Mouse (Mus musculus) cerebellum, adult (tissue): Measurements from ENCODE around the gene Mzf1.
"Not testable (repeated sequence)": the region's sequence is repeated elsewhere in the genome, so short reads cannot be mapped to it uniquely, and the experiment has no call there.

Experiments
- ATAC-seq: cut with Nextera tagmentation; 2 replicates; pipeline ENCODE4 v1.9.2; 2017; ENCODE audit warnings: mild to moderate bottlenecking, moderate library complexity, mixed read lengths; ENCODE audit not compliant: insufficient number of reproducible peaks, low FRiP score, low TSS enrichment

The Mzf1 gene

GRCm38 (mm10) chr7:13054287-13055010 lies at the start of gene Mzf1:
Gene Mzf1, minus strand, starts transcription at chr7:13054764.
- peak; percentile 95 for ATAC-seq

- no peak for ATAC-seq
These were observed 40.5 kb upstream of the Mzf1 start, which contains the start of gene Vmn1r85 for GRCm38 (mm10) chr7:13095073-13095472. Gene Vmn1r85, minus strand, starts transcription at chr7:13095173.

GRCm38 (mm10) chr7:13072293-13072692 lies 17.7 kb upstream of the Mzf1 start:
- no peak for ATAC-seq

GRCm38 (mm10) chr7:13063399-13063798 lies 8.8 kb upstream of the Mzf1 start:
- not testable (repeated sequence) for ATAC-seq

GRCm38 (mm10) chr7:13059536-13059935 lies 5.0 kb upstream of the Mzf1 start:
- ATAC-seq, result no peak

- no peak for ATAC-seq
These were observed 2.5 kb upstream of the Mzf1 start for GRCm38 (mm10) chr7:13056913-13057700.

DNA sequence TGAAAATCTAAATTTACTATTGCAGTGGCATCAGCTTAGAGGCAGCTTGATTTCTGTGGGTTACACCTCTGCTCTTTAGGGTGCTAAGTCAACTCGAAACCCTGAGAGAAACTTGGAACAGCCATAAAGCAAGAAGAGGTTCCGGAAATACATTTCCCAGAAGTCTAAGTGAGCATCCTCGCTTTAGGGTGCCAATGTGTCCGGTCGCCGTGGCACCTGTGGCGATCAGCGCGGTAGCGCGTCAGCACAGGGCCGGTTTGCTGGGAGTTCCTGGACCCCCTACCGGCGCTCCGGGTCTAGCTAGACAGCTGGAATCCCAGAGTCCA lies 640 bp downstream of the Mzf1 start:
- no peak; the same call in 1 of the 2 replicates for ATAC-seq

DNA sequence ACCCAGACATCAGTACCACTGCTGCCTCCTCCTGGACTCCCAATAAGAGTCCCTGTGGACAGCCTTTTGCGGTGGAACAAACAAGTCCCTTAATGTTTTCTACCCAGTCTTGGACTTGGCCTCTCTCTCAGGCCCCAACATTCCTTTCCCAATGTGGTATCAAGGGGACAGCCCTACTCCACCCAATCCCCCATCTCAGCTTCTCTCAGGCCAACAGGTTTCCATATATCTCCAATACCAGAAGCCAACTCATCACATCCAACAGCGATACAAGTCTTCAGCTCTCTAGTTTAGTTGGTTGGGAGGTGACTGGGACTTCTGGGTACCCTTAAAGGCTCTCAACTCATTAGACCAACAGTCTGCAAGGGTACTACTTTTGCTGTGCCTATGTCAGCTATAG lies 1.1 kb downstream of the Mzf1 start:
- ATAC-seq, result no peak

- no peak for ATAC-seq
These were observed 1.6 kb downstream of the Mzf1 start for GRCm38 (mm10) chr7:13053001-13053400.

GRCm38 (mm10) chr7:13046084-13046483 lies 8.5 kb downstream of the Mzf1 start:
- ATAC-seq, result no peak

GRCm38 (mm10) chr7:13044254-13044625 lies 10.3 kb downstream of the Mzf1 start:
- ATAC-seq, result peak; percentile 16; the same call in 1 of the 2 replicates

- ATAC-seq, result peak; percentile 53
These were observed 10.9 kb downstream of the Mzf1 start for GRCm38 (mm10) chr7:13043445-13044253.

DNA sequence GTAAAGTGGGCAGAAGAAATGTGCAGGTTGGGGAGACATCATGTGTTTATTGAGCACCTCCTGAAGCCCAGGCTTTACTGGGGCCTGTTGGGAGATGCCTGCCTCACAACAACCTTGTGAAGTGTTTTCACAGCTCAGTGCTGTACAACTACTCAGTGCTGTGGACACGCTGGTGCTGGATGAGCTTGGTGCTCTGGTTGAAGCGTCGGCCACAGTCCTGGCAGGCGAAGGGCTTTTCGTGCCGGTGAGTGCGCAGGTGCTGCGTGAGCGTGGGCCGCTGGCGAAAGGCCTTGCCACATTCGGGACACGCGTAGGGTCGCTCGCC lies 11.5 kb downstream of the Mzf1 start:
- ATAC-seq, result peak; percentile 2; the same call in 1 of the 2 replicates

DNA sequence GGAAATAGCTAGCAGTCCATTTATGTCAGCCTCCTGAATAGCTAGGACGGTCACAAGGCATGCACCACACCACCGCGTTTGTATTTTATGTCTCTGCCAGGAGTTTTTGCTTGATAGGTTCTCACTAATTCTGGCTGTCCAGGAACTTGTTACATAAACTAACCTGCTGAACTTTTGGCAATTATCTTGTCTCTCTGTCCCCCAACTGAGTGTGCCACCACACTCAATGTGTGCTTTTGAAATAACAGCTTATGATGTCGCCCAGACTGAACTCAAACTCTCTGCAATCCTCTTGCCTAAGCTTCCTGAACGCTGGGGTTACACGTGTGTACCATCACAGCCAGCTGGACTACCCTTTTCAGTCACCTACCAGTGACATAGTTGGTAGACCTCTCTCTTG lies 12.1 kb downstream of the Mzf1 start:
- no peak for ATAC-seq

DNA sequence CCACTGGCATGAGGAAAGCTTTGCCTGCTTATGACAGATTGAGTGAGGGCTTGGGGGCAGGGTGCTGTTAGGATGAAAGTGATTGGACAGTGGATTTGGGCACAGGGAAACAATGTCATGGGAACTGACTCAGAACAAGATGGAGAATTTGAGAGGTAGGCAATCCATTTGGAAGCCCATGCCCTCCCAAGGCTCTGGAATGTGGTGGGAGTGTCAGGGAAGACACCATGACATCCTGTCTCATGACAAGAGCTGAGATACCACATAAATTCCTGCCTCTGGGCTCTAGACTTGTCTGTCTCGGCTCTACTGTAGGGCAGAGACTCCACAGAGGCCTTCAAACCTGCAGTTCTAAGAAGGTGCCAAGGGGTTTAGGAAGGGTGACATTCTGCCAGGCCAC lies 13.3 kb downstream of the Mzf1 start:
- ATAC-seq, result no peak

DNA sequence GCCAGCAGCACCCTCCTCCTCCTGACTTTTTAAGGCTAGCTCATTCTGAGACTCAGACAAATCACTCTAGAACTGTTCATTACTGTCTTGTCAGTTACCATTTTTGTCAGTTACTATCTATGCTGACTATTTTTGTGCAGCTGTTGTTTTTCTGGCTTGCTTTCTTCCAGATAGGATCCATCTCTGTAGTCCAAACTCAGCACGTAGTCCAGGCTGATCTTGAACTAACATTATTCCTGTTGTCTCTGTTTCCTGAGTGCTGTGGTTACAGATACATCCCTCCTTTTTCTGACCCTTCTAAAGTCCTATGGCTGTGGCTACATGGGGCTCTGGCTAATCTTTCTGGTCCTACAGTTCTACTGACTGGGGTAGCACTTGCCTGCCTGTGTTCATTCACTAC lies 15.4 kb downstream of the Mzf1 start:
- no peak for ATAC-seq

GRCm38 (mm10) chr7:13038621-13039169 lies 15.9 kb downstream of the Mzf1 start:
- ATAC-seq, result no peak

DNA sequence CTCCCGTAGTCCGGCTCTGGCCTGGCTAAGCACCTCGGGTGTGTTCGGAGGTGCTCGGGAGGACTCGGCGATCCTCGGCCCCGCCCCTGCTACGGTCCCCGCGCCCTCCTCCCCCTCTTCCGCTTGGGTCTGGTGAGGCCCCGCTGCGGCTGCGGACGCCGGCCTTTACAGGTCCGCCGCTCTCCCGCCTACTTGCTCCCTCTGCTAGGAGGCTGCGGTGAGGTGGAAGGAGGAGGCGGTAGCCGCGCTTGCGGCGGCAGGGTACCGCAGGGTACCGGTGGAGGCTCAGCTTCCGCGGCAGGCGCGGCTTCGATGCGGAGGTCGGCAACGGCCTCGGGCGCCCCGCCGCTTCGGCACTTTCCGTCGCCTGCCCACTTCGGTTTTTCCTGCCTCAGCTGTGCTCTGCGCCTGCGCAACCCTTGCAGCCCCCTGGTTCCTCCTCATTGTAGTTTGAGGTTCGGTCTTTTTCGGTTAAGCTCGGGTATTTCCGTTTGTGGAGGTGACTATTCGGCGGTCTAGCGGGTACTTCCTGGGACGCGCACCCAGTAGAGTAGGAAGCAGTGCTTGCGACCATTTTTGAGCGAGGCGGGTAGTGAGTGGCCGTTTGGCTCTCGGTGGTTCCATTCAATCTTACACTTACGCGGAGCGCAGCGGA lies 16.5 kb downstream of the Mzf1 start, which contains the start of gene Ube2m:
Gene Ube2m, minus strand, starts transcription at position 375 of the 655 bp plus-strand sequence.
- ATAC-seq, result peak; percentile 63

GRCm38 (mm10) chr7:13037366-13037765 lies 17.2 kb downstream of the Mzf1 start:
- no peak for ATAC-seq

GRCm38 (mm10) chr7:13036806-13037205 lies 17.8 kb downstream of the Mzf1 start:
- no peak for ATAC-seq
